ENCODE assay signal across 13 mouse cellular contexts in genomic region chr8:119284920-119285319, GRCm38 (mm10). TPM values are rescaled to one million over a fixed set of nuclear protein-coding genes. Genes with fewer than 3 reads are reported as not detected.
DNase-seq lines count a peak whose midpoint lies in the region; TF ChIP-seq lines count a peak whose summit lies in the region.
"Had no signal": no experiment of that assay in that cellular context is flagged by ENCODE, and none has a peak within 500 bp of the region (broad histone marks: within the 10 kb centered on the region; RNA-seq: fewer than 3 reads in every experiment).

No protein-coding gene starts in this region.

- H3K4me3 ChIP-seq in lung, adult 2 months (replicated peaks; ENCODE audit: extremely low read depth, low read depth, low read length): no peak overlapping the region
- H3K4me3 ChIP-seq: embryonic facial prominence, embryonic 15.5 days; intestine, embryonic 15.5 days; midbrain, embryonic 15.5 days had no signal

- H3K4me1 ChIP-seq in lung, adult 2 months (ENCODE audit: control insufficient read depth, insufficient read depth, low read length): no peaks in the 10 kb centered on the region
- H3K4me1 ChIP-seq: embryonic facial prominence, embryonic 15.5 days; intestine, embryonic 15.5 days; midbrain, embryonic 15.5 days had no signal

- no peak for TF ChIP-seq CTCF in lung, adult 2 months (IDR thresholded peaks at IDR 0.05; ENCODE audit: insufficient read depth, low read length)

- TF ChIP-seq POLR2A in lung, adult 2 months (IDR thresholded peaks at IDR 0.05; ENCODE audit: borderline replicate concordance, extremely low read depth, low read depth, low read length): no peak

- DNase-seq in adrenal gland, adult 2 months: peak; percentile 14
- no peak for DNase-seq in adrenal gland, postnatal 4 days (ENCODE audit: low spot score in 2 of 2)
- DNase-seq in layer of hippocampus, postnatal 10 days (ENCODE audit: low spot score in 2 of 2): peak; percentile 38 to 46
- DNase-seq in layer of hippocampus, postnatal 36 days: no peak
- DNase-seq in cerebellum, adult 9-10 months: peak; percentile 91
- DNase-seq in skeletal muscle tissue, adult 2 months (ENCODE audit: low read depth, low spot score): peak; percentile 42
- no peak for DNase-seq in lung, adult 2 months
- no peak for DNase-seq in left cerebral cortex, adult 18-20 months (ENCODE audit: low spot score in 2 of 2)
- DNase-seq: kidney, postnatal 4 days; right cerebral cortex, postnatal 4 days had no signal

- 62% methylated on average over 4 of the region's 4 CpGs for WGBS in lung, adult 2 months

RNA-seq across cellular contexts. Expression of gene Hsbp1, which starts 59.4 kb away (rescaled TPM):
- total RNA-seq in adrenal gland, adult 2 months (2021): 100 to 1,000 TPM; 215 to 223 TPM
- 33.1 and 38.3 TPM in 2 replicates for polyA plus RNA-seq in adrenal gland, adult 2 months (2012; rRNA removed)
- 100 to 1,000 TPM; 184 to 185 TPM for total RNA-seq in adrenal gland, postnatal 4 days (2021)
- total RNA-seq in layer of hippocampus, postnatal 10 days (2021): 100 to 1,000 TPM; 561 to 593 TPM
- 100 to 1,000 TPM; 346 to 354 TPM for total RNA-seq in layer of hippocampus, postnatal 36 days (2021)
- 90.7 and 130 TPM in 2 replicates for polyA plus RNA-seq in lung, adult 2 months (2012; rRNA removed)
- 100 to 1,000 TPM; 325 TPM for total RNA-seq in left cerebral cortex, adult 18-20 months (2021)

Comparison
In these comparisons a context has a peak if more than half of its experiments do, and no peak if none do; other contexts are left out.
1. DNase-seq: peak in adrenal gland, adult 2 months (single experiment), layer of hippocampus, postnatal 10 days (2 of 2), cerebellum, adult 9-10 months (single experiment) and skeletal muscle tissue, adult 2 months (single experiment); none in adrenal gland, postnatal 4 days (0 of 2), layer of hippocampus, postnatal 36 days (0 of 2), lung, adult 2 months (single experiment) and left cerebral cortex, adult 18-20 months (0 of 2).